Mouse (Mus musculus): ENCODE results near the gene Tmem167.

- no peak for TF ChIP-seq GATA1 (IDR thresholded peaks at IDR 0.05; ENCODE audit: borderline replicate concordance, low read length)
- no peak for TF ChIP-seq FLI1 (IDR thresholded peaks at IDR 0.05; ENCODE audit: low read length)
Observed at GRCm38 (mm10) chr13:90061877-90062276, 27.0 kb upstream of the Tmem167 start.

Measured in megakaryocyte, embryonic 14.5 days (primary cell).